Mouse (Mus musculus): ENCODE results near the gene Ttc39a.

DNA sequence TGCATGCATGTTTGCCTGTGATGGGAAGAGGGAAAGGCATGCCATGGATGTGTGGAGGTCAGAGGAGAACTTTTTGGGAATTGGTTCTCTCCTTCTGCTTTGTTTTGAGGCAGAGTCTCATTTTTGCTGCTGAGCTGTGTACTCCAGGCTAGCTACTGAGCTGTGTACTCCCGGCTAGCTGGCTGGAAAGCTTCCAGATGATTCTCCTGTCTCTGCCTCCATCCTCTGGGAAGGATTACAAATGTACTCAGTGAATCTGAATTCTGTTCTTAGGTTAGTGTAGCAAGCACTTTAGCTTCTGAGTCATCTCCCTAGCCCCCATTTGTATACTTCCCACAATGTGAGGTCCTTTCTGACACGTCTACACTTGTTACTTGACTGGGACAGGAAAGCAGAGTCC is 17.0 kb downstream of the Ttc39a start:
- no peak for TF ChIP-seq CTCF (IDR thresholded peaks at IDR 0.05; ENCODE audit: control insufficient read depth, insufficient read depth, insufficient read length)
- no peak for TF ChIP-seq CEBPB (IDR thresholded peaks at IDR 0.05; ENCODE audit: low read depth)
- no peak for TF ChIP-seq USF1 (IDR thresholded peaks at IDR 0.05; ENCODE audit: low read depth)
- TF ChIP-seq FOSL1 (IDR thresholded peaks at IDR 0.05; ENCODE audit: insufficient read depth, low read length, poor library complexity, severe bottlenecking): no peak
- no peak for TF ChIP-seq MAX (IDR thresholded peaks at IDR 0.05)

Measured in C2C12 (cell line).